Mouse (Mus musculus) forebrain, embryonic 15.5 days (tissue): ENCODE results near the gene Ralgapa2. TPM values are rescaled to one million over a fixed set of nuclear protein-coding genes. Genes with fewer than 3 reads are reported as not detected.
A peak's percentile ranks its signal among the peaks of the same experiment; 100 is the strongest.

Source experiments
- ATAC-seq: fragments of 200-750 bp; cut with Nextera tagmentation; replicated peaks from 2 replicates; pipeline ENCODE4 v1.8.0; 2017; ENCODE audit warnings: mild to moderate bottlenecking, moderate TSS enrichment, moderate library complexity
- H3K27ac ChIP-seq: fragments of 300-500 bp; sonication (generic); replicated peaks from 2 replicates; pipeline ENCODE4 v1.5.1; 2015; ENCODE audit warnings: mild to moderate bottlenecking, inconsistent platforms
- H3K27me3 ChIP-seq: fragments of 300-500 bp; sonication (generic); 2 replicates; pipeline ENCODE4 v1.6.1; 2015; ENCODE audit warnings: inconsistent platforms
- H3K36me3 ChIP-seq: fragments of 300-500 bp; sonication (generic); 2 replicates; pipeline ENCODE4 v1.6.1; 2015; ENCODE audit warnings: mild to moderate bottlenecking, inconsistent platforms
- H3K4me1 ChIP-seq: fragments of 300-500 bp; sonication (generic); 2 replicates; pipeline ENCODE4 v1.6.1; 2015; ENCODE audit warnings: inconsistent platforms
- H3K4me2 ChIP-seq: fragments of 300-500 bp; sonication (generic); replicated peaks from 2 replicates; pipeline ENCODE4 v1.6.1; 2015; ENCODE audit warnings: mild to moderate bottlenecking, inconsistent platforms
- H3K4me3 ChIP-seq: fragments of 300-500 bp; sonication (generic); 2 replicates; pipeline ENCODE4 v1.5.1; 2015; ENCODE audit warnings: mild to moderate bottlenecking, inconsistent platforms
- H3K9ac ChIP-seq: fragments of 300-500 bp; sonication (generic); replicated peaks from 2 replicates; pipeline ENCODE4 v1.6.1; 2015; ENCODE audit warnings: mild to moderate bottlenecking, inconsistent platforms
- H3K9me3 ChIP-seq: fragments of 300-500 bp; sonication (generic); 2 replicates; pipeline ENCODE4 v1.6.1; 2016; ENCODE audit warnings: inconsistent platforms
- whole genome bisulfite sequencing: fragments of 180-500 bp; shearing (Covaris S2); methylation state at CpG from one replicate; pipeline ENCODE4 v1.1.7; 2015; ENCODE audit warnings: mixed read lengths; 5-methylcytosine and 5-hydroxymethylcytosine counted together
- polyA plus RNA-seq: library from polyadenylated mRNA; unstranded; fragments of >200 nt; fragmentation: Nextera tagmentation; extraction: Ambion mirVana; gene quantifications from 2 replicates; pipeline ENCODE4 v1.2.1, GENCODE M21; 2015

Ralgapa2 gene
- polyA plus RNA-seq, 1 experiment from 2014 or later, result 14.2 TPM

DNA sequence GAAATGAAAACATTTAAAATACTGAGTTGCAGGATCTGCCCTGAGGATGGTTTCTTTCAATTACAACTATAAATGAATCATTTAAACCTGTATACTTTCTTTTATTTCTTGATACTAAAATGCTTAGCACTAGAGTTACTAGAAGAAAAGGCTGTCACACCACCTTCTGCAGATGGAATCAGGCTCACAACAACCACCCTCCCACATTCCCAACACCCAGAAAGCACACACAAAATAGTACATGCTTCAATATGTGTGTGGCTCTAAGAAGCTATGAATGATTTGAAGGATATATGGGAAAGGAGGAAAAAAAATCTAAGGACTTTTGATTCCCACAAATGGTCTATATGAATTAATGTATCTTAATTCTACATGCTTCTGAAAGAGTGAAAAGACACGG is 174.6 kb downstream of the Ralgapa2 start:
- Histone ChIP-seq H3K4me3 (no peak overlapping the region), H3K4me1 (peaks cover 22% of the 10 kb centered on the region), H3K27ac (no peak overlapping the region), H3K9me3 (no peaks in the 10 kb centered on the region), H3K36me3 (peaks cover 7% of the 10 kb centered on the region; the same call in 1 of the 2 replicates), H3K27me3 (no peaks in the 10 kb centered on the region), H3K4me2 (no peak overlapping the region), H3K9ac (no peak overlapping the region)
- ATAC-seq, result no peak
- WGBS, result 86% methylated on average over 1 of the region's 1 CpGs

DNA sequence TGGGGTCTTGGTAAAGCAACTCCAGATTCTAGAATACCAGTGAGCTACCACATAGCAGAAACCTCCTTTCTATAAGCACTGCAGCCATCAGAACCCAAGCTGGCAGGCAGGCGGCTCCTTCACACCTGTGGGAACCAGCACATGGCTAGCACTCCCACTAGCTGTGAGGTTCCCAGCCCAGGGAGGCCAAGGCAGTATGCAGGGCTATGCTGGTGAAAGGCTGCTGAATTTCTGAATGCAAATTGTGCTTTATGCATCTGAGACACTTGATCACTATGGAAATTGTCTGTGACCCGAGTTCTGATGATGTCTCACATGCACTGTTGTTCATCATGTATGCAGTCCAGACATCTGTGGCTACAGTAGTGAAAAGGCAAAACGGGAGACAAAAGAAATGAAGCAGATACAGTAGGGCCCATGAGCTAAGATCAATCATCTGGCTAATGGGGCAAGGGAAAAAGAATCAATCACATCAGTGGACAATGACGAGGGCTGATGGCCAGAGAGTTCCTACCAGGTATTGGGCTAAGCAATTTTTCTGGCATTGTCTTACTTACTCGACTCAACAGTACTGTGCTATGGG is 180.2 kb downstream of the Ralgapa2 start:
- Histone ChIP-seq H3K4me1 (peaks cover 49% of the 10 kb centered on the region), H3K4me3 (no peak overlapping the region), H3K9me3 (no peaks in the 10 kb centered on the region), H3K9ac (no peak overlapping the region), H3K4me2 (no peak overlapping the region), H3K27me3 (no peaks in the 10 kb centered on the region), H3K36me3 (no peaks in the 10 kb centered on the region), H3K27ac (peak overlapping the region; percentile 82)
- 47% methylated on average over 5 of the region's 5 CpGs for WGBS
- peak; percentile 34; the same call in 1 of the 2 replicates for ATAC-seq

DNA sequence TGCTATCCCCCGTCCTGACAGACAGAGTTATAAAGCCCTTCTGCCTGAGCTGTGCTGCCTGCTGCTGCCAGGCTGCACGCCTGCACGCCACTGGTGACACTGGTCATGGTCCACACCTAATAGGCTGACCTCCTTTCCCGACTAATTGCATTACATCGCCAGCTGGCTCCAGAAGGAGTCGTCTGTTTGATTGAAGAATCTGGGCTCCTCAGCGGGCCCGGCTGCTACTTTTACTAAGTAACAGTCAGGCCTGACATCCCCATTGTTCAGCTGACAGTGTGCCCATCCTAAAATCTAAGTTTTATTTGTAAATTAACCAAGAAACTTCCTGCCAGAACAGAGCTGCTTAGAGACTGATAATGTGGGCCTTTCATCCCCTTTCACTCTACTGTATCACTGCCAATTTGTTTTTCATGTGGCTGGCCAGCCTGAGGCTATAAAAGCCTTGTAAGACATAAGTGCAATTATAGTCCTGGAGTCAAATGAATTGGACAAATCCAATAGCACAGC is 181.3 kb downstream of the Ralgapa2 start:
- no peaks in the 10 kb centered on the region for H3K36me3 ChIP-seq
- no peaks in the 10 kb centered on the region for H3K9me3 ChIP-seq
- 1% methylated on average over 8 of the region's 8 CpGs for WGBS
- no peak overlapping the region for H3K4me3 ChIP-seq
- peak; percentile 94 for ATAC-seq
- H3K27me3 ChIP-seq, result no peaks in the 10 kb centered on the region
- H3K27ac ChIP-seq, result peak overlapping the region; percentile 82
- no peak overlapping the region for H3K4me2 ChIP-seq
- H3K9ac ChIP-seq, result no peak overlapping the region
- peaks cover 43% of the 10 kb centered on the region for H3K4me1 ChIP-seq

DNA sequence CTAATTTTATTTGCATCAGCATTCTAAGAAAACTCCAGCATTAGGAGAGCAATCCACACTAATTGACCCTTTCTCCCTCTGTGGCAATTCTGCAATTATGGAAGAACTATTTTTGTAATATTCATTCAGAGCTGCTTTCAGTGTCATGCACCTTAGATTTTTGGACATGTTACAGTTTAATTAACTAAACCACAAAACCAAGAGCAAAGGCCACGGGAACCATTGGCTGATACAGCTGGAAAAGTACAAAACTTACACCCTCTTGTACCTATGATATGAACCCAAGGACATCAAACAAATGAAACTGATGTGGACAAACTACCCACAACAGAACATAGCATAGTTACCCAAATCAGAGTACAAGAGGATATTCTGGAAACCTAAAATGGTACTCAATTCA is 182.0 kb downstream of the Ralgapa2 start:
- Histone ChIP-seq H3K9me3 (no peaks in the 10 kb centered on the region), H3K27me3 (no peaks in the 10 kb centered on the region), H3K27ac (peak overlapping the region; percentile 82), H3K4me3 (no peak overlapping the region), H3K36me3 (no peaks in the 10 kb centered on the region), H3K4me1 (peaks cover 47% of the 10 kb centered on the region), H3K9ac (no peak overlapping the region), H3K4me2 (no peak overlapping the region)
- ATAC-seq, result no peak
- WGBS, result 76% methylated on average over 1 of the region's 1 CpGs

DNA sequence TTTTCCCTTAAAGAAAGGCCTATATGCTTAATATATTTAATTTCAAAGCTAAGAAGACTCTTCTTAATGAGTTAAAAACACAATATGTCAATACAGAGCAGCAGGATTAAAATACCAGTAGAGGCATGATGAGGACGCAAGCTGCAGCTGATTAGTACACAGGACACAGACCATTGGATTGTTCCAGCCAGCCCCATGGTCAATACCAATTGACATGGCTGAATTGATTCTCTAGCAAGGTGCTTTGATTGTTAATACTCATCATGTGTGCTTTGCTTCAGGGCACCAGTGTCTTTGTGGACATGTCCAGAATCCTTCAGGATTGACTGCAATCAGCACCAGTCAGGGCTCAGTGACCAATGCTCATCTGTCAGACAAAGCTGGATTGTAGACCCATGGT is 185.5 kb downstream of the Ralgapa2 start:
- Histone ChIP-seq H3K9me3 (no peaks in the 10 kb centered on the region), H3K4me3 (no peak overlapping the region), H3K4me2 (no peak overlapping the region), H3K36me3 (no peaks in the 10 kb centered on the region), H3K4me1 (peaks cover 51% of the 10 kb centered on the region), H3K27ac (no peak overlapping the region), H3K9ac (no peak overlapping the region), H3K27me3 (no peaks in the 10 kb centered on the region)
- 42% methylated on average over 1 of the region's 1 CpGs for WGBS
- ATAC-seq, result no peak

DNA sequence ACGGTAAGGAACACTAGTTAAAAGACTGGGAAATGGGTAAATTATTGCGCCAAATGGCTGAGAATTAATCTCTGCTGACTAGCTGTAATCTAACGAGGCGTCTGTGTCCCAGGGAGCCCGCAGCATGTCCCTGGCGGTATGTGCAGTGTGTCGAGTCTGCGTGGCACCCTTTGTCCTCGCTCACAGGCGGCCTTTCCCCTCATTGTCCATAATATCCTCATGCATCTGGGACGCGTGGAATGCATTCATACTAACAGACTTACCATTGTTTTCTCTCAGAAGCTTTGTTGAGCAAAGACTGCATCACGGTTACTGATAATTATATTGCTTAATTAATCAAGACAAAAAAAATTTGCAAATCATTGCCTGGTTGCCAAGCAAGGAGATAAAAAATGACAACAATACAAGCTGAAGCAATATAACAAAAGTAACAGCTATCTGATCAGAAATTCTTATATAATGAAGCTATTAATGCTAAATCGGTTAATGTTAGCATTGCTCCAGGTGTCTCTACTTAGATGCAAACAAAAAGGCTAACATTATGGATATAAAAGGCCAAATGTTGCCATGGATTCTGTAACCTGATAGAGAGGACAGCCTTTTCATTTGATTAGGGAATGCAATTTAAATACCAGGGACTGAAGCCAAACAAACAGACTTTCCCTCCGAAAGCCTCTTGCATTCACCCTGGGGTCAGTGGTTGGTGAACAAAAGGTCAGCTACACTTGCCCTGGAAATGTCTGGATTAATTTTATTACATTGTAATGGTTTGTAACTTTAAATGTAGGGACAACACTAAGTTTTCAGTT is 187.0 kb downstream of the Ralgapa2 start:
- no peaks in the 10 kb centered on the region for H3K36me3 ChIP-seq
- ATAC-seq, result peak; percentile 91
- WGBS, result 1% methylated on average over 15 of the region's 15 CpGs
- peak overlapping the region; percentile 91 for H3K27ac ChIP-seq
- peak overlapping the region; percentile 19; the same call in 1 of the 2 replicates for H3K9ac ChIP-seq
- H3K4me3 ChIP-seq, result no peak overlapping the region
- no peaks in the 10 kb centered on the region for H3K27me3 ChIP-seq
- H3K9me3 ChIP-seq, result no peaks in the 10 kb centered on the region
- peak overlapping the region; percentile 31 for H3K4me2 ChIP-seq
- peaks cover 38% of the 10 kb centered on the region for H3K4me1 ChIP-seq

DNA sequence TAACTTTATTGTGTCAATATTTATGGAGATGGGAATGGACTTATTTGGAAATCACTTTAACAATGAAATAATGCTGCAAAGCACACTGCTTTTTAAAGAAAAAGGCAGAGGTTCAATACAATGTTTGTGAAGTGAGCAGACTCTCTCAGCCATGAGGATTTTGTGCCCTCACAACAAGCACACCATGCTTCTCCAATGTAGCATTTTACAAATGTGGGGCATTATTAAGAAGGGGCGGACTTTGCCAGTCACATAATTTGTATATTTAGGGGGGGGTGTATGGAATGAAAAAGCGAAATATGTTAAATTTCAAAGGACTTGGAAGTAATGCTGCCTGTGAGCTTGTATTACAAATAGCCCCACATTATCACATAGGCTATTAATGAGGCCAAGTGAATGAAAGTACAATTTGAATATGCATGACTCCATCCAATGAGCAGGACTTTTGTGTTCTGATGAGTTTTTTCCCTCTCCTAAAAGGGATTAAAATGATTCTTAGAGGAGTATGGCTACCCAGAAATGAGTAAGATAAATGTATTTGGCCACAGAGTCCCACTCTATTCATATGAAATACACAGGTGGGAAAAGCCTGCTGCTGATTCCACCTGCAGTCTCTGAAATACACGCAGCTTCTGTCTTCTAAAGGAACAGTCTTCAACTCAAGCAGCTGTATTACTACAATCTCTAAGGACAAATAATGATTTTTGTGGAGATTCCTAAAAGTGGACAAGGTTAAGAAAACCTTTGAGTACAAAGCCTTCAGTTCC is 187.8 kb downstream of the Ralgapa2 start:
- Histone ChIP-seq H3K4me2 (peak overlapping the region; percentile 31), H3K36me3 (no peaks in the 10 kb centered on the region), H3K4me1 (peaks cover 30% of the 10 kb centered on the region), H3K9ac (peak overlapping the region; percentile 19; the same call in 1 of the 2 replicates), H3K27ac (peak overlapping the region; percentile 91), H3K4me3 (no peak overlapping the region), H3K27me3 (no peaks in the 10 kb centered on the region), H3K9me3 (no peaks in the 10 kb centered on the region)
- ATAC-seq, result peak; percentile 85
- WGBS, result 17% methylated on average over 3 of the region's 3 CpGs

DNA sequence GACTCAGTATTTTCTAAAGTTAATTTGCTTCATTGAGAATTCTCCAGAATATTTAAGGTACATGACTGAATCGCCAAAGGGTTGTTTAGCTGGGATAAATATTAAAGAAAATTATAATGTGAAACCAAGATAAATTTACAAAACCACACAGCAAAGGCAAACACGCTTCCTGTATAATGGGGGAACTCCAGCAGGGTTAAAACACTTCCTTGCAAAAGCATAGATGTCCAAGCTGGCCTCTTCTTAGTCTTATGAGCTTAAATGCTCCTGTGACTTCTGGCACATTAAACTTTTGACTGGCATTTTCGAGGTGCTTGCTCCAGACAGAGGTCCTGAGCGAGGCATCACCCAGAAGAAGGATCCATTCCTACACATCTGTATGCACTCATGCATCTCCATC is 188.6 kb downstream of the Ralgapa2 start:
- ATAC-seq, result no peak
- 77% methylated on average over 4 of the region's 4 CpGs for WGBS
- H3K27me3 ChIP-seq, result no peaks in the 10 kb centered on the region
- no peak overlapping the region for H3K4me2 ChIP-seq
- H3K4me3 ChIP-seq, result no peak overlapping the region
- H3K9me3 ChIP-seq, result no peaks in the 10 kb centered on the region
- H3K27ac ChIP-seq, result peak overlapping the region; percentile 91
- H3K4me1 ChIP-seq, result peaks cover 29% of the 10 kb centered on the region
- no peak overlapping the region for H3K9ac ChIP-seq
- no peaks in the 10 kb centered on the region for H3K36me3 ChIP-seq

DNA sequence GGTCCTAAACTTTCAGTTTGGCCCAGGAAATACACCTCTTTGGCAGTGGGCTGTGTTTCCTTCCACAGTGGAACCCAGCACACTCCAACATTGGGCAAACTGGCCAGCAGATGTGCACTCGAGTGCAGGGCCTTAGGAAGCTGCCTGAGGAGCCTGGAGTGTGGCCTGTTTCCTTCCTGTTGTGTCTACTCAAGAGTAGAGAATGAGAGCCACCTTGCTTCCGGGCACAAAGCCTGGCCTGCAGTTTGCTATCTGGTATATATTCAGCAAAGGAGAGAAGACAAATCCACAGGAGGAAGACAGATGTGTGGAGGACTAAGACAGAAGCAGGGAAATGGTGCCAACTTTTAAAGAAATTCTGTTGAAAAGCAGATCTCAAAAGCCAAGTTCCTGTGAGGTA is 189.4 kb downstream of the Ralgapa2 start:
- Histone ChIP-seq H3K4me2 (no peak overlapping the region), H3K4me3 (no peak overlapping the region), H3K9me3 (no peaks in the 10 kb centered on the region), H3K4me1 (peaks cover 29% of the 10 kb centered on the region), H3K27ac (peak overlapping the region; percentile 48), H3K27me3 (no peaks in the 10 kb centered on the region), H3K36me3 (no peaks in the 10 kb centered on the region), H3K9ac (no peak overlapping the region)
- no peak for ATAC-seq
- WGBS, result 45% methylated on average over 2 of the region's 2 CpGs

DNA sequence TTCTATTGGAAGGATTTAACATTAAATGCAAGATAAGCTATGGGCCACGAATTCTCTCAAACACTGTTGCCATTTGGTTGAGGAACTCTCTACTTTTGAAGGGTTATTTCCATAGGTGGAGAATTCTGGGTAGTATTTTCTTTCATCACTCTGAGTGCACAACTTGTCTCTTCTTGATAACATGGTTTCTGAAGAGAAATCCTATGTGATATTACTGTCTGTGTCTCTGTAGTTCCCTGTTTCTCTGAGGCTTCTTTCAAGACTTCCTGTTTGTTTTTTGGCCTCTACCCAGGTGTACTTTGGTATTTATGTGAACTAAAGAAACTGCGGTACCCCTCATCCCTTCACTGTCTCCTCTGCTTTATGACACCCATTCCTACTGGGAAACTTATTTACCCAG is 190.1 kb downstream of the Ralgapa2 start:
- H3K36me3 ChIP-seq, result no peaks in the 10 kb centered on the region
- H3K27ac ChIP-seq, result no peak overlapping the region
- 97% methylated on average over 2 of the region's 2 CpGs for WGBS
- ATAC-seq, result no peak
- H3K4me3 ChIP-seq, result no peak overlapping the region
- H3K4me2 ChIP-seq, result no peak overlapping the region
- H3K9me3 ChIP-seq, result no peaks in the 10 kb centered on the region
- H3K4me1 ChIP-seq, result peaks cover 29% of the 10 kb centered on the region
- H3K9ac ChIP-seq, result no peak overlapping the region
- no peaks in the 10 kb centered on the region for H3K27me3 ChIP-seq

DNA sequence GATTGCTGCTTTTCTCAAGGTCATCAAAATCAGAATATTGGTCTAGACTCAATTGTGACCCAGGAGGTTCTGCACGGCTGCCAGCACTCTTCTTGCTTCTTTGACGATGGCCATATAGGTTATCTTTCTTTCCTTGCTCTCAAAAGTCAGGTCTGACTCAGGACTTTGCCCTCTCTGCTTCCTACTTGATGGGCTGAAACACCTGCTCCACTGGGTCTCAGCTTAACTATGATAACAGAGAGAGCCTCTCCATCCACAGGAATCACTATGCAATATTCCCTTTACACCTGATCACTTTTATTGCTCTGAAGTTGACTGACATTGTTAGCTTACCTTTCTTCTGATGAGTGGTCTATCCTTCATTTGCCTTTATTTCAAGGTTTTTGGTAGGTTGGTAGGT is 191.5 kb downstream of the Ralgapa2 start:
- Histone ChIP-seq H3K4me1 (peaks cover 24% of the 10 kb centered on the region), H3K4me3 (no peak overlapping the region), H3K27me3 (no peaks in the 10 kb centered on the region), H3K9ac (no peak overlapping the region), H3K9me3 (no peaks in the 10 kb centered on the region), H3K4me2 (no peak overlapping the region), H3K36me3 (no peaks in the 10 kb centered on the region), H3K27ac (no peak overlapping the region)
- 97% methylated on average over 2 of the region's 2 CpGs for WGBS
- no peak for ATAC-seq

DNA sequence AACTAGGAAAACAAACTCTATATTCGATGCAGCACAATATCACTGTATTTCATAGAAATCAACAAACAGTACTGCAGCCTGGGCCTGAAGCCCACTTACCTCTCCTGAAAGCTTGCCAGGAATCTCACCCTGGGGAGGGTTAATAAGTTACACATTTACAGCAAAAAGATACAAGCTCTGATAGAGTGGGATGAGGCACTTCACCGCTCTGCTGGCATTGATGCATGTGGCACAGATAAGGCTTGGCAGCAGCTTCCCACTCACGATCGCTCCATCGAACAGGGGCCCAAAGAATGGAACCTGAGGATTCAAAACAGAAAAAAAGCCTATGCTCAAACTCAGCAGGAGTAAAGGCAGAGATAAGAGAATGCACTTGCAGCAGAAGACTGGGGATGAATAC is 197.4 kb downstream of the Ralgapa2 start:
- Histone ChIP-seq H3K27ac (no peak overlapping the region), H3K9ac (no peak overlapping the region), H3K4me1 (peaks cover 18% of the 10 kb centered on the region), H3K9me3 (no peaks in the 10 kb centered on the region), H3K4me3 (no peak overlapping the region), H3K27me3 (no peaks in the 10 kb centered on the region), H3K36me3 (no peaks in the 10 kb centered on the region), H3K4me2 (no peak overlapping the region)
- WGBS, result 57% methylated on average over 5 of the region's 5 CpGs
- no peak for ATAC-seq
